Mouse (Mus musculus): Measurements from ENCODE around the gene Nmnat3.

The Nmnat3 gene

GRCm38 (mm10) chr9:98337881-98338769 is 50.9 kb downstream of the Nmnat3 start:
- peaks cover 5% of the 10 kb centered on the region; the same call in 1 of the 2 replicates for H3K9me3 ChIP-seq (ENCODE audit: low read length)
- H3K4me1 ChIP-seq (replicated peaks; ENCODE audit: low read depth, low read length), result no peaks in the 10 kb centered on the region
- no peaks in the 10 kb centered on the region; the same call in 1 of the 2 replicates for H3K27me3 ChIP-seq (ENCODE audit: insufficient read depth, low read length)
- H3K36me3 ChIP-seq (ENCODE audit: insufficient read depth, low read length), result no peaks in the 10 kb centered on the region
- H3K4me3 ChIP-seq (replicated peaks; ENCODE audit: low read length), result no peak overlapping the region
- TF ChIP-seq NANOG (IDR thresholded peaks at IDR 0.05; ENCODE audit: borderline replicate concordance, low read length), result no peak
- no peak for TF ChIP-seq CTCF (conservative IDR thresholded peaks at IDR 0.05; ENCODE audit: low read length)
- no peak for TF ChIP-seq POU5F1 (IDR thresholded peaks at IDR 0.05; ENCODE audit: borderline replicate concordance, low read length)

GRCm38 (mm10) chr9:98339971-98340370 is 52.7 kb downstream of the Nmnat3 start:
- no peaks in the 10 kb centered on the region; the same call in 1 of the 2 replicates for H3K27me3 ChIP-seq (ENCODE audit: insufficient read depth, low read length)
- no peaks in the 10 kb centered on the region for H3K4me1 ChIP-seq (replicated peaks; ENCODE audit: low read depth, low read length)
- no peak for TF ChIP-seq CTCF (conservative IDR thresholded peaks at IDR 0.05; ENCODE audit: low read length)
- no peak for TF ChIP-seq NANOG (IDR thresholded peaks at IDR 0.05; ENCODE audit: borderline replicate concordance, low read length)
- TF ChIP-seq POU5F1 (IDR thresholded peaks at IDR 0.05; ENCODE audit: borderline replicate concordance, low read length), result no peak
- no peaks in the 10 kb centered on the region for H3K36me3 ChIP-seq (ENCODE audit: insufficient read depth, low read length)
- no peak overlapping the region for H3K4me3 ChIP-seq (replicated peaks; ENCODE audit: low read length)
- H3K9me3 ChIP-seq (ENCODE audit: low read length), result peaks cover 5% of the 10 kb centered on the region; the same call in 1 of the 2 replicates

GRCm38 (mm10) chr9:98340427-98340826 is 53.2 kb downstream of the Nmnat3 start:
- H3K27me3 ChIP-seq (ENCODE audit: insufficient read depth, low read length), result no peaks in the 10 kb centered on the region; the same call in 1 of the 2 replicates
- H3K9me3 ChIP-seq (ENCODE audit: low read length), result peaks cover 5% of the 10 kb centered on the region; the same call in 1 of the 2 replicates
- H3K4me1 ChIP-seq (replicated peaks; ENCODE audit: low read depth, low read length), result no peaks in the 10 kb centered on the region
- no peak overlapping the region for H3K4me3 ChIP-seq (replicated peaks; ENCODE audit: low read length)
- no peak for TF ChIP-seq NANOG (IDR thresholded peaks at IDR 0.05; ENCODE audit: borderline replicate concordance, low read length)
- no peaks in the 10 kb centered on the region for H3K36me3 ChIP-seq (ENCODE audit: insufficient read depth, low read length)

- Histone ChIP-seq H3K4me3 (replicated peaks; ENCODE audit: low read length) (no peak overlapping the region), H3K36me3 (ENCODE audit: insufficient read depth, low read length) (no peaks in the 10 kb centered on the region), H3K9me3 (ENCODE audit: low read length) (no peaks in the 10 kb centered on the region; the same call in 1 of the 2 replicates), H3K4me1 (replicated peaks; ENCODE audit: low read depth, low read length) (peaks cover 16% of the 10 kb centered on the region), H3K27me3 (ENCODE audit: insufficient read depth, low read length) (no peaks in the 10 kb centered on the region; the same call in 1 of the 2 replicates)
- TF ChIP-seq POU5F1 (IDR thresholded peaks at IDR 0.05; ENCODE audit: borderline replicate concordance, low read length) (no peak), NANOG (IDR thresholded peaks at IDR 0.05; ENCODE audit: borderline replicate concordance, low read length) (no peak), CTCF (conservative IDR thresholded peaks at IDR 0.05; ENCODE audit: low read length) (no peak)
Observed at GRCm38 (mm10) chr9:98345840-98346239, 58.6 kb downstream of the Nmnat3 start.

- Histone ChIP-seq H3K36me3 (ENCODE audit: insufficient read depth, low read length) (no peaks in the 10 kb centered on the region), H3K4me1 (replicated peaks; ENCODE audit: low read depth, low read length) (peaks cover 20% of the 10 kb centered on the region), H3K4me3 (replicated peaks; ENCODE audit: low read length) (no peak overlapping the region), H3K9me3 (ENCODE audit: low read length) (no peaks in the 10 kb centered on the region; the same call in 1 of the 2 replicates), H3K27me3 (ENCODE audit: insufficient read depth, low read length) (no peaks in the 10 kb centered on the region; the same call in 1 of the 2 replicates)
- TF ChIP-seq CTCF (conservative IDR thresholded peaks at IDR 0.05; ENCODE audit: low read length), result no peak
Observed at GRCm38 (mm10) chr9:98346240-98346639, 59.0 kb downstream of the Nmnat3 start.

GRCm38 (mm10) chr9:98347021-98347420 is 59.8 kb downstream of the Nmnat3 start:
- TF ChIP-seq POU5F1 (IDR thresholded peaks at IDR 0.05; ENCODE audit: borderline replicate concordance, low read length) (no peak), NANOG (IDR thresholded peaks at IDR 0.05; ENCODE audit: borderline replicate concordance, low read length) (no peak), CTCF (conservative IDR thresholded peaks at IDR 0.05; ENCODE audit: low read length) (no peak)
- H3K4me3 ChIP-seq (replicated peaks; ENCODE audit: low read length), result no peak overlapping the region
- peaks cover 21% of the 10 kb centered on the region for H3K4me1 ChIP-seq (replicated peaks; ENCODE audit: low read depth, low read length)
- H3K9me3 ChIP-seq (ENCODE audit: low read length), result no peaks in the 10 kb centered on the region
- peaks cover 1% of the 10 kb centered on the region; the same call in 1 of the 2 replicates for H3K27me3 ChIP-seq (ENCODE audit: insufficient read depth, low read length)
- no peaks in the 10 kb centered on the region for H3K36me3 ChIP-seq (ENCODE audit: insufficient read depth, low read length)

- Histone ChIP-seq H3K27me3 (ENCODE audit: insufficient read depth, low read length) (peaks cover 6% of the 10 kb centered on the region; the same call in 1 of the 2 replicates), H3K9me3 (ENCODE audit: low read length) (no peaks in the 10 kb centered on the region), H3K4me3 (replicated peaks; ENCODE audit: low read length) (no peak overlapping the region), H3K4me1 (replicated peaks; ENCODE audit: low read depth, low read length) (peaks cover 21% of the 10 kb centered on the region), H3K36me3 (ENCODE audit: insufficient read depth, low read length) (no peaks in the 10 kb centered on the region)
- no peak for TF ChIP-seq CTCF (conservative IDR thresholded peaks at IDR 0.05; ENCODE audit: low read length)
- TF ChIP-seq NANOG (IDR thresholded peaks at IDR 0.05; ENCODE audit: borderline replicate concordance, low read length), result no peak
- no peak for TF ChIP-seq POU5F1 (IDR thresholded peaks at IDR 0.05; ENCODE audit: borderline replicate concordance, low read length)
Observed at GRCm38 (mm10) chr9:98350318-98351144, 63.3 kb downstream of the Nmnat3 start.

- H3K4me3 ChIP-seq (replicated peaks; ENCODE audit: low read length), result no peak overlapping the region
- H3K9me3 ChIP-seq (ENCODE audit: low read length), result no peaks in the 10 kb centered on the region
- no peaks in the 10 kb centered on the region for H3K36me3 ChIP-seq (ENCODE audit: insufficient read depth, low read length)
- H3K4me1 ChIP-seq (replicated peaks; ENCODE audit: low read depth, low read length), result peaks cover 21% of the 10 kb centered on the region
- TF ChIP-seq POU5F1 (IDR thresholded peaks at IDR 0.05; ENCODE audit: borderline replicate concordance, low read length) (no peak), NANOG (IDR thresholded peaks at IDR 0.05; ENCODE audit: borderline replicate concordance, low read length) (no peak), CTCF (conservative IDR thresholded peaks at IDR 0.05; ENCODE audit: low read length) (no peak)
- peaks cover 6% of the 10 kb centered on the region; the same call in 1 of the 2 replicates for H3K27me3 ChIP-seq (ENCODE audit: insufficient read depth, low read length)
Observed at GRCm38 (mm10) chr9:98352332-98352731, 65.1 kb downstream of the Nmnat3 start.

Data from E14TG2a.4 (cell line).